Mouse (Mus musculus) heart, embryonic 13.5 days (tissue): ENCODE results near the gene Ccdc181. TPM values are rescaled to one million over a fixed set of nuclear protein-coding genes. Genes with fewer than 3 reads are reported as not detected.
"Not testable (repeated sequence)": the region's sequence is repeated elsewhere in the genome, so short reads cannot be mapped to it uniquely, and the experiment has no call there.

Source experiments
- ATAC-seq: fragments of 200-750 bp; cut with Nextera tagmentation; 2 replicates; pipeline ENCODE4 v1.8.0; 2017; ENCODE audit warnings: moderate TSS enrichment; ENCODE audit not compliant: insufficient number of reproducible peaks, low FRiP score, low TSS enrichment; ENCODE audit errors: extremely low read depth
- H3K27ac ChIP-seq: fragments of 300-500 bp; sonication (generic); replicated peaks from 2 replicates; pipeline ENCODE4 v1.5.1; 2015; ENCODE audit warnings: moderate library complexity, mild to moderate bottlenecking, inconsistent platforms
- H3K27me3 ChIP-seq: fragments of 300-500 bp; sonication (generic); replicated peaks from 2 replicates; pipeline ENCODE4 v1.6.1; 2015; ENCODE audit warnings: mild to moderate bottlenecking, inconsistent platforms
- H3K36me3 ChIP-seq: fragments of 300-500 bp; sonication (generic); 2 replicates; pipeline ENCODE4 v1.6.1; 2015; ENCODE audit warnings: mild to moderate bottlenecking, inconsistent platforms
- H3K4me1 ChIP-seq: fragments of 300-500 bp; sonication (generic); 2 replicates; pipeline ENCODE4 v1.6.1; 2015; ENCODE audit warnings: inconsistent platforms
- H3K4me2 ChIP-seq: fragments of 300-500 bp; sonication (generic); 2 replicates; pipeline ENCODE4 v1.6.1; 2015; ENCODE audit warnings: inconsistent platforms, mild to moderate bottlenecking, moderate library complexity
- H3K4me3 ChIP-seq: fragments of 300-500 bp; sonication (generic); 2 replicates; pipeline ENCODE4 v1.5.1; 2015; ENCODE audit warnings: moderate library complexity, mild to moderate bottlenecking, inconsistent platforms
- H3K9ac ChIP-seq: fragments of 300-500 bp; sonication (generic); 2 replicates; pipeline ENCODE4 v1.6.1; 2015; ENCODE audit warnings: inconsistent platforms, mild to moderate bottlenecking, moderate library complexity
- H3K9me3 ChIP-seq: fragments of 300-500 bp; sonication (generic); 2 replicates; pipeline ENCODE4 v1.6.1; 2016; ENCODE audit warnings: inconsistent platforms
- WGBS: fragments of 180-500 bp; shearing (Covaris S2); methylation state at CpG from one replicate; pipeline ENCODE4 v1.1.7; 2015; ENCODE audit warnings: mixed read lengths; 5-methylcytosine and 5-hydroxymethylcytosine counted together
- polyA plus RNA-seq: library from polyadenylated mRNA; unstranded; fragments of >200 nt; fragmentation: Nextera tagmentation; extraction: Ambion mirVana; gene quantifications from 2 replicates; pipeline ENCODE4 v1.2.1, GENCODE M21; 2015

The Ccdc181 gene
- 8.7 and 9.5 TPM in 2 replicates for polyA plus RNA-seq

DNA sequence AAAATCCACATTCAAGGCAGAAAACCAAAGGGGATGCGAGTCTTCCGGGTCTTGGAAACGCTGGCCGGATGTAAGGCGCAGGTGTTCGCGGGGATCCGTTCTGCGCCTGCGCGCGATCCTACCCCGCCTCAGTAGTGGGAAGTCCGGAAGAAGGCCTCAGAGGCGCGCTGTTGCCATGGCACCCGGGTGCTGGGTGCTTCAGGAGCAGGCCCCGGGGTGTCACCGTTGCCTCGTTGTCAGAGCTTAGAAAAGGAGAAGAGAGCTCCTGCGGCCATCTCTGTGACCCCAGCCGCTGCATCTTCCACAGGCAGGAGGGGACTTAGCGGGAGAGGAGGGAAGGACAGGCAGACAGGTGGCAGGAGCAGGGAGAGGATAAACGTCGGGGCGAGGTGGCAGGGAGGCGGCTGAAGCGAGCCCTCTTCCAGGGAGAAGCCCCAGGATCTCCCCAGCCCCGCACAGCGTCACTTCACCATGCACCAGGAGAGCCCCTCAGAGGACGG, at the start of gene Ccdc181:
TSS of gene Ccdc181 (plus strand) at position 131 of the 500 bp plus-strand sequence.
- Histone ChIP-seq H3K9me3 (no peaks in the 10 kb centered on the region), H3K4me2 (peak within 1 kb of the TSS; percentile 74), H3K27ac (peak within 1 kb of the TSS; percentile 18; the same call in 1 of the 2 replicates), H3K4me3 (peak within 1 kb of the TSS; percentile 62), H3K4me1 (peaks cover 4% of the 10 kb centered on the region; the same call in 1 of the 2 replicates), H3K9ac (peak within 1 kb of the TSS; percentile 77), H3K27me3 (no peaks in the 10 kb centered on the region; the same call in 1 of the 2 replicates), H3K36me3 (peaks cover 4% of the 10 kb centered on the region; the same call in 1 of the 2 replicates)
- WGBS = under 1% methylated on average over 31 of the region's 31 CpGs
- peak; percentile 85 for ATAC-seq

DNA sequence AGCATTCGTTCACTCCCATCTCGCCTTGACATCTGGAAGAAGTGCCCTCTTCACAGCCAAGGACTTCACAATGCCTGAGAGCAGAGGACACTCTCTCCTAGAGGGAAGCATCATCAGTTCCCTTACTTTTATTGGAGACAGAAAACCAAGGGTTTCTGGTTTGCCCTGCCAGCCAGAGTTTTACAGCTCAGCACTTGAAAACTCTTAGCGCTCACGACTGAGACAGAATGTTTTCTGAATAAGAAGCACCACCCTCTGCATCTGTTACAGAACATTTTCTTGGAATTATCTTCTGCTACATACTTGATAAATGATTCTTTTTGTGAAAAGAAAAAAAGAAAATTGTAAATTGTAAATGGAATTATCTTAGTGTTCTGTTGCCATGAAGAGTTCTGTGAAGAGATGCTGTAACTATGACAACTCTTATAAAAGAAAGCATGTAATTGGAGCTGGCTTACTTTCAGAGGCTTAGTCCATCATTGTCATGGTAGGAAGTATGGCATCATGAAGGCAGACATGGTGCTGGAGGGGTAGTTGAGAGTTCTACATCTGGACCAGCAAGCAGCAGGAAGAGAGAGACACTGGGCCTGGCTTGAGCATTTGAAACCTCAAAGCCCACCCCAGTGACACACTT, 43.3 kb upstream of the Ccdc181 start:
- 94% methylated on average over 2 of the region's 4 CpGs for WGBS
- not testable (repeated sequence) for H3K4me2 ChIP-seq, ATAC-seq, H3K4me1 ChIP-seq, H3K9me3 ChIP-seq, H3K9ac ChIP-seq, H3K4me3 ChIP-seq, H3K27ac ChIP-seq, H3K36me3 ChIP-seq, H3K27me3 ChIP-seq

- no peak overlapping the region for H3K27ac ChIP-seq
- H3K4me2 ChIP-seq = no peak overlapping the region
- H3K9me3 ChIP-seq = no peaks in the 10 kb centered on the region
- no peaks in the 10 kb centered on the region for H3K4me1 ChIP-seq
- no peaks in the 10 kb centered on the region for H3K27me3 ChIP-seq
- no peak for ATAC-seq
- no peak overlapping the region for H3K9ac ChIP-seq
- WGBS = 53% methylated on average over 1 of the region's 1 CpGs
- no peaks in the 10 kb centered on the region for H3K36me3 ChIP-seq
- no peak overlapping the region for H3K4me3 ChIP-seq
These were observed 41.9 kb upstream of the Ccdc181 start for GRCm38 (mm10) chr1:164233447-164233846.

DNA sequence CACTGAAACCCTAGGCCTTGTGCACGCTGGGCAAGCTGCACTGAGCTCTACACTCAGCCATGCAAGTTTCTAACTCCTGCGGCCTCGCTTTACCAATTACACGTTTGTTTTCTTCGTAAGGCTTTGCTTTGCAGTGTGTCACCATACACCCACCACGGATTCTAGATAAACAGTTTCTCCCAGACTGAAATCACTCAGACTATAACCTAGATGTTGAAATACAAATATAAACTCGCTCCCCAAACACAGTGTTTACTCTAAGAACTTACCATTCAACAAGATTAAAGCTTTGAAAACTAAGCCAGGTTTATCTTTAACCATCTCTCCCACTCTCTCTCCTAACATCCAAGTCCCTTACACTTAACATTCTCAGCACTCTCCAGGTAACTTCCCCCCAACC, 40.3 kb upstream of the Ccdc181 start:
- ATAC-seq = no peak
- no peaks in the 10 kb centered on the region for H3K4me1 ChIP-seq
- H3K27me3 ChIP-seq = no peaks in the 10 kb centered on the region
- 57% methylated on average over 7 of the region's 7 CpGs for WGBS
- no peak overlapping the region for H3K4me3 ChIP-seq
- no peak overlapping the region for H3K9ac ChIP-seq
- no peak overlapping the region for H3K4me2 ChIP-seq
- H3K9me3 ChIP-seq = no peaks in the 10 kb centered on the region
- no peak overlapping the region for H3K27ac ChIP-seq
- H3K36me3 ChIP-seq = no peaks in the 10 kb centered on the region

DNA sequence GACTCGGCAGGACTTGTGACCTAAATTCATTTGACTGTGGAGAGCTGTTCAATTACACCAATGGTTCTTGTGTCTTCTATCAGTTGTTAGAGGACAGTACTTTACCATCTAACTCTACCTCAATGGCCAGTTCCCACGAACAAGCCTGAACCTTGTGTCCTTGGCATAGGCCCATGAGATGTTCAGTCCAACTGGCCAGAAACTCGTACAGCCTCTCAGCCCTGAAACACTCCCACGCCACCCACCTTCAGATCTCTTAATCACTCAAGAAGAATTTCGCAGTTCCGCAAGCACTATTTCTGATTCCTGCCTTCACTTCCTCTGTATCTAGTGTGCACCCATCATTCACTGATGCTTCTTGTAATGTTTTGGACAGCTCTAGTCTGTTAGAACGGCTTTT, 39.3 kb upstream of the Ccdc181 start:
- no peaks in the 10 kb centered on the region for H3K4me1 ChIP-seq
- no peaks in the 10 kb centered on the region for H3K36me3 ChIP-seq
- H3K4me2 ChIP-seq = no peak overlapping the region
- WGBS = 55% methylated on average over 7 of the region's 7 CpGs
- H3K9ac ChIP-seq = no peak overlapping the region
- H3K4me3 ChIP-seq = no peak overlapping the region
- no peak for ATAC-seq
- H3K27me3 ChIP-seq = no peaks in the 10 kb centered on the region
- no peaks in the 10 kb centered on the region for H3K9me3 ChIP-seq
- no peak overlapping the region for H3K27ac ChIP-seq

DNA sequence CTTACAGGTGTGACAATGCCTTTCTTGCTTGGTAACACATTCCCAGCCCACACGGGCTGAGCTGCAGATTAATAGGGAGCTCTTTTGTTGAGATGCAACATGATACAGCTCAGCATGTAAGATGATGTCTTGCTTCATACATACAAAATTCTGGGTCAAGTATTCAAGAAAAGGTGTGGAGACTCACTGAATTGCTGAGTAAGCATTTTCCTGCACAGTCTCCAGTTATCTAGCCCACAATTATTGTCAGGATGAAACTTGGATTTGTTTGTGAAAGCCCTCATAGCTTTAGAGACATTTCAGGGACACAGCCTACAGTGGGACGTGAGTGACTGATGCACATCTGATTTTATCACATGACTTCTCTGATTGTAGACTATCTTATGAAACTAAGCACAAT, 33.9 kb upstream of the Ccdc181 start:
- H3K36me3 ChIP-seq = no peaks in the 10 kb centered on the region
- 0 out of 2 replicates have a peak, but pooled peaks cover 2% of the 10 kb centered on the region for H3K4me1 ChIP-seq
- H3K4me3 ChIP-seq = no peak overlapping the region
- H3K9me3 ChIP-seq = no peaks in the 10 kb centered on the region
- no peak overlapping the region for H3K27ac ChIP-seq
- no peak overlapping the region for H3K9ac ChIP-seq
- H3K4me2 ChIP-seq = no peak overlapping the region
- no peak for ATAC-seq
- 82% methylated on average over 2 of the region's 2 CpGs for WGBS
- H3K27me3 ChIP-seq = no peaks in the 10 kb centered on the region

DNA sequence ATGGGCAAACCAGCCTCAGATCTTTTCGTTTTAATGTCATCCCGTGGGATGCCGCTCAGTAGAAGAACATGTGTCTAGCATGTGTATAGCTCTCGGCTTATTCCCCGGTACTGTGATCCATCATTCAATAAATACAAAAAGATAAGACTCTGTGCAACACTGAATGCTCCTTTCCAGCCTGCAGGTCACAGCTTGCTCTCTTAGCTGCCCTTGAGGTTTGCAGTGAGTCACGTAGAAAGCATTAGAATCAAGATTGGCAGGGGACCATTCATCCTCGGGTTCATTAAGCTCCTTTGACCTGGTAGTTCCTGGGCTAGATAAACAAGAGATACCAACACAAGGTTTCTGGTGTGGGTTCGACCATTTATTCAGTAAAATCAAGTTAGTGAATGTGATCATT, 32.6 kb upstream of the Ccdc181 start:
- no peak overlapping the region for H3K4me2 ChIP-seq
- no peak overlapping the region for H3K27ac ChIP-seq
- ATAC-seq = no peak
- H3K9ac ChIP-seq = no peak overlapping the region
- 51% methylated on average over 8 of the region's 8 CpGs for WGBS
- peaks cover 8% of the 10 kb centered on the region for H3K4me1 ChIP-seq
- H3K27me3 ChIP-seq = no peaks in the 10 kb centered on the region
- no peaks in the 10 kb centered on the region for H3K36me3 ChIP-seq
- H3K9me3 ChIP-seq = no peaks in the 10 kb centered on the region
- no peak overlapping the region for H3K4me3 ChIP-seq

DNA sequence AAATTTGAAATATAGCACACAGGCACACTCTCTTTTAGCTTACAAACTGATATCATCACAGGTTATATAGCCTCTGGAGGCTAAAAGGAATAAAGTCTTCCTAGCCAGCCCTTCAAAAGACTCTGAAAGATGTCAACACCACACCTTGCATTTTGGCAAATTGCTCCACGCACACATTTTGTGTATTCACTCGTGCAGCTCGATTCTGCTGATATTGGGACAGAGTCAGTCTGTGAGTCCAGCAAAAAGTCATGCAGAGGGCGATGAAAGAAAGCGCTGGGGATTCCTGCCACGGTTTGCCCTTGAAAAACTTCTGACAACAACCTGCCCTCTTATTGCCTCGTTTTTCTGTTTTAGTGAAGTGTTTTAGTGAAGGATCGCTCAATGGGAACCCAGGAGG, 27.9 kb upstream of the Ccdc181 start:
- H3K4me3 ChIP-seq = peak overlapping the region; percentile 86
- H3K4me1 ChIP-seq = peaks cover 33% of the 10 kb centered on the region
- H3K9ac ChIP-seq = peak overlapping the region; percentile 80
- 36% methylated on average over 8 of the region's 8 CpGs for WGBS
- peak overlapping the region; percentile 89 for H3K27ac ChIP-seq
- no peaks in the 10 kb centered on the region for H3K36me3 ChIP-seq
- H3K27me3 ChIP-seq = no peaks in the 10 kb centered on the region
- no peaks in the 10 kb centered on the region for H3K9me3 ChIP-seq
- no peak for ATAC-seq
- peak overlapping the region; percentile 91 for H3K4me2 ChIP-seq

- Histone ChIP-seq H3K4me3 (peak overlapping the region; percentile 86), H3K9me3 (no peaks in the 10 kb centered on the region), H3K4me1 (peaks cover 31% of the 10 kb centered on the region), H3K9ac (peak overlapping the region; percentile 80), H3K27ac (peak overlapping the region; percentile 89), H3K4me2 (peak overlapping the region; percentile 91), H3K27me3 (no peaks in the 10 kb centered on the region), H3K36me3 (no peaks in the 10 kb centered on the region)
- no peak for ATAC-seq
- WGBS = 12% methylated on average over 10 of the region's 10 CpGs
These were observed 27.4 kb upstream of the Ccdc181 start for GRCm38 (mm10) chr1:164247971-164248370.

DNA sequence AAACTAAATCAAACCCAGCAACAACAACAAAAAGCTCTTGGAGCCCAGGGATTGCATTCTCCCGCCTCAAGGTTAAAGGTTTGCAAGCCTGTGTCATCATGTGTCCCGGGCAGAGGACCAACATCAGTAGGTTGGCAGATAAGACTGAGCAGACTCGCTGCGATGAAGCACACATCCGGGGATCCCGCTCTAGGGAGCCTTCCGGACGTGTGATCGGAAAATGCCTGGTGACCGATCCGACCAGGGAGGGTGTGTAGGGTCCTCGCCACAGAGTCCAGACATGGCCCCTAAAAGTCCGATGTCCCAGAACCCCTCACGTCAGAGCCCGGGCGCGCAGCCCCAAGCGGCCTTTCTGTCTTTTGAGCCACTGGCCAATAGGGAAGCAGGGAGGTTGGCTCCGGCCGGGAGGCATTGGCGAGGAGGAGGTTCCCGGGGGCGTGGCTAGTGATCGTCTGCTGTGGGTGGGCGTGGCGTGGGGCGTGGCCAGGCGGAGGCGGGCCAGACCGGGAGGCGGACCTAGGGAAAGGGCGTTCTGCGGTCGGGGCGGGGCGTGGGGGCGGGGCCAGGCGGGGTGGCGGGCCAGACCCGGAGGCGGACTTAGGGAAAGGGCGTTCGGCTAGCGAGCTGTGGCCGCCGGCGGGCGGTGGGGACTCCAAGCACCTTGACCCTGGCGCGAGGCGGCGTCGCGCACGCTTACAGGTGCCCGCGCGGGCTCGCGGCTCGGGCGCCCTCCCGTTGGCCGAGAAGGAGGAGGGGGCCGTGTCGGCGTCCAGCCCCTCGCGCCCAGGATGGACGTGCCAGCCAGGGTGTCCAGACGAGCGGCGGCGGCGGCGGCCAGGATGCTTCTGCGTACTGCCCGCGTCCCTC, 26.7 kb upstream of the Ccdc181 start, which contains the start of gene Slc19a2:
TSS of gene Slc19a2 (plus strand) at position 582 of the 867 bp plus-strand sequence.
- peak; percentile 92 for ATAC-seq
- no peaks in the 10 kb centered on the region for H3K36me3 ChIP-seq
- H3K9me3 ChIP-seq = no peaks in the 10 kb centered on the region
- H3K9ac ChIP-seq = peak within 1 kb of the TSS; percentile 90
- H3K4me3 ChIP-seq = peak within 1 kb of the TSS; percentile 86
- peak within 1 kb of the TSS; percentile 91 for H3K4me2 ChIP-seq
- peaks cover 31% of the 10 kb centered on the region for H3K4me1 ChIP-seq
- H3K27ac ChIP-seq = peak within 1 kb of the TSS; percentile 89
- 1% methylated on average over 69 of the region's 79 CpGs for WGBS
- H3K27me3 ChIP-seq = no peaks in the 10 kb centered on the region

DNA sequence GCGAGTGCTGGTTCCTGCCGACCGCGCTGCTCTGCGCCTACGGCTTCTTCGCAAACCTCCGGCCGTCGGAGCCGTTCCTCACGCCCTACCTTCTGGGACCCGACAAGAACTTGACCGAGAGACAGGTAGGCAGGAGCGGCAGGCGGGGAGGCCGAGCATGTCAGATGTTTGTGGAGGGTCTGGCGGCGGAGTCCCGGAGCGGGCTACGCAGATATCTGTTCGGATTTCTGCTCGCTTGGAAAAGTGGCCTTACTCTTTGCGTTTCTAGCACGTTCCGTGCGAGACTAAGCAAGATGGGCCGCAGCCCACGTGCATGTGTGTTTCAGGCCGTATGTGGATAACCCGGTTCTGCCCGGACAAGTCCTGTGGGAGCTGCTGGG, 26.1 kb upstream of the Ccdc181 start:
- under 1% methylated on average over 33 of the region's 33 CpGs for WGBS
- no peaks in the 10 kb centered on the region for H3K9me3 ChIP-seq
- peak overlapping the region; percentile 84 for H3K27ac ChIP-seq
- H3K4me2 ChIP-seq = peak overlapping the region; percentile 91
- H3K27me3 ChIP-seq = no peaks in the 10 kb centered on the region
- H3K36me3 ChIP-seq = no peaks in the 10 kb centered on the region
- H3K9ac ChIP-seq = peak overlapping the region; percentile 90
- no peak for ATAC-seq
- peaks cover 31% of the 10 kb centered on the region for H3K4me1 ChIP-seq
- peak overlapping the region; percentile 86 for H3K4me3 ChIP-seq
